Comparison of ENCODE assay signal across 18 mouse cellular contexts in the genomic region with DNA sequence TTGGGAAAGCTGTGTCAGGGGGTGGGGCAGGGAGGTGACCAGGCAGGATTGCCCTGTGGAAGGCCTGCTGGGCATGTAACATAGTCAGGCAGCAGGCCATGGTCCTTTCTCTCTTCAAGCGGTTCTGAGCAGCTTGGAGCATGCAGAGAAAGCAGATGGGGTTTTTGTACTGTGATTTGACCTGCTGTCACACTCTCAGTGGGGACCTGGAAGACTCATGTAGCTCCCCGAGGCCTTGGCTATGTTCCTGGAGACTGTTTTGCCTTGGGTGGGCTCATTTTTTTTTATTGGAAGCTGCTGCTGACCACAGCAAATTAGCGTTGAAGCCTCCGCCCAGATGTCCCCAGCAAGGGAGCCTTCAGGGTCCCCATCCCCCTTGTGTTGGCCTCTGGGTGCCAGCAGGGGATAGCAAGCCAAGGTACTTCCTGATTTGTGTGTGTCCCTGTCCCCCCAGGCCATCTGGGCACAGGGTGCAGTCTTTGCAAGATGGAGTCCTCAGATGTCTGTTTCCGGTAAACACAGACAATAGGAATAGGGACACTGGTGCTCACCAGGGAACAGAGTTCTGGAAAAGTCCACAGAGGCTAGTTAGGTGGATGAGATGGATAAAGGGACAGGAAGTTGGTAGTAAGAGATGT. TPM values are rescaled to one million over a fixed set of nuclear protein-coding genes. Genes with fewer than 3 reads are reported as not detected.
DNase-seq lines count a peak whose midpoint lies in the region; ATAC-seq and TF ChIP-seq lines count a peak whose summit lies in the region.
"Had no signal": no experiment of that assay in that cellular context is flagged by ENCODE, and none has a peak within 500 bp of the region (broad histone marks: within the 10 kb centered on the region; RNA-seq: fewer than 3 reads in every experiment).

No protein-coding gene starts in this region.

- H3K27me3 ChIP-seq in midbrain, embryonic 14.5 days (ENCODE audit: control insufficient read depth, insufficient read depth, low read length) = no peaks in the 10 kb centered on the region; the same call in 1 of the 2 replicates
- peaks cover 15% of the 10 kb centered on the region for H3K27me3 ChIP-seq in midbrain, embryonic 13.5 days
- H3K27me3 ChIP-seq in stomach, postnatal 0 days (ENCODE audit: control insufficient read depth, insufficient read depth, low read length) = no peaks in the 10 kb centered on the region
- H3K27me3 ChIP-seq: limb, embryonic 13.5 days had no signal

- H3K4me2 ChIP-seq in midbrain, embryonic 14.5 days (ENCODE audit: low read length) = no peak overlapping the region
- no peak overlapping the region for H3K4me2 ChIP-seq in midbrain, embryonic 13.5 days (replicated peaks)
- H3K4me2 ChIP-seq in stomach, postnatal 0 days (replicated peaks; ENCODE audit: low read depth) = no peak overlapping the region
- H3K4me2 ChIP-seq: limb, embryonic 13.5 days had no signal

- ATAC-seq in midbrain, embryonic 14.5 days (ENCODE audit: low FRiP score, low TSS enrichment) = no peak
- ATAC-seq in midbrain, embryonic 13.5 days = no peak
- ATAC-seq in stomach, postnatal 0 days (ENCODE audit: low FRiP score, low TSS enrichment) = no peak
- ATAC-seq: CD4-positive, CD25-positive, alpha-beta regulatory T cell, adult 4 months; midbrain, embryonic 16.5 days had no signal

- no peaks in the 10 kb centered on the region for H3K4me1 ChIP-seq in midbrain, embryonic 14.5 days (ENCODE audit: control insufficient read depth, insufficient read depth, low read length)
- peaks cover 7% of the 10 kb centered on the region; the same call in 1 of the 2 replicates for H3K4me1 ChIP-seq in midbrain, embryonic 13.5 days (replicated peaks)
- H3K4me1 ChIP-seq in stomach, postnatal 0 days (replicated peaks; ENCODE audit: control insufficient read depth, insufficient read depth) = no peaks in the 10 kb centered on the region

- WGBS in midbrain, embryonic 14.5 days = 55% methylated on average over 5 of the region's 5 CpGs
- WGBS in midbrain, embryonic 13.5 days = 60% methylated on average over 5 of the region's 5 CpGs
- 66% methylated on average over 5 of the region's 5 CpGs for WGBS in stomach, postnatal 0 days

- no peaks in the 10 kb centered on the region for H3K9me3 ChIP-seq in midbrain, embryonic 14.5 days (ENCODE audit: control insufficient read depth, low read length)
- no peaks in the 10 kb centered on the region for H3K9me3 ChIP-seq in midbrain, embryonic 13.5 days
- H3K9me3 ChIP-seq in stomach, postnatal 0 days (ENCODE audit: control insufficient read depth, low read length) = no peaks in the 10 kb centered on the region
- H3K9me3 ChIP-seq: limb, embryonic 13.5 days had no signal

- peak; percentile 25 for DNase-seq in midbrain, embryonic 14.5 days
- DNase-seq in cerebellum, adult 11-12 months = peak; percentile 98
- DNase-seq in cerebellum, postnatal 25 days = peak; percentile 92 to 94
- DNase-seq in stomach, postnatal 0 days (ENCODE audit: low spot score) = no peak
- DNase-seq in liver = no peak
- DNase-seq in embryo, embryonic 11 days = no peak
- DNase-seq: heart, postnatal 36 days; kidney, adult 18-20 months; kidney, postnatal 4 days; lung, adult 2 months; right cerebral cortex, adult 18-20 months; spleen, adult 18-20 months had no signal

- no peak for TF ChIP-seq EP300 in stomach, postnatal 0 days (optimal IDR thresholded peaks at IDR 0.05)

- H3K36me3 ChIP-seq in midbrain, embryonic 14.5 days (ENCODE audit: control insufficient read depth, insufficient read depth, low read length) = no peaks in the 10 kb centered on the region
- H3K36me3 ChIP-seq in midbrain, embryonic 13.5 days = no peaks in the 10 kb centered on the region
- no peaks in the 10 kb centered on the region for H3K36me3 ChIP-seq in stomach, postnatal 0 days (ENCODE audit: control insufficient read depth, insufficient read depth, low read length)
- H3K36me3 ChIP-seq: limb, embryonic 13.5 days had no signal

- no peak overlapping the region for H3K27ac ChIP-seq in midbrain, embryonic 14.5 days (replicated peaks; ENCODE audit: low read depth, low read length)
- H3K27ac ChIP-seq in midbrain, embryonic 13.5 days = no peak overlapping the region
- H3K27ac ChIP-seq in stomach, postnatal 0 days (replicated peaks) = no peak overlapping the region
- H3K27ac ChIP-seq: limb, embryonic 13.5 days; macrophage had no signal

- no peak overlapping the region for H3K9ac ChIP-seq in midbrain, embryonic 14.5 days (replicated peaks; ENCODE audit: low read length)
- H3K9ac ChIP-seq in midbrain, embryonic 13.5 days (replicated peaks) = no peak overlapping the region
- H3K9ac ChIP-seq in stomach, postnatal 0 days (ENCODE audit: low read length) = 0 out of 2 replicates have a peak overlapping the region, but pooled peaks have one; percentile 13
- H3K9ac ChIP-seq: limb, embryonic 13.5 days had no signal

- no peak for TF ChIP-seq CTCF in stomach, postnatal 0 days (IDR thresholded peaks at IDR 0.05; ENCODE audit: low read depth)

- H3K4me3 ChIP-seq in midbrain, embryonic 14.5 days (replicated peaks; ENCODE audit: low read depth, low read length) = no peak overlapping the region
- H3K4me3 ChIP-seq in midbrain, embryonic 13.5 days (replicated peaks) = no peak overlapping the region
- no peak overlapping the region for H3K4me3 ChIP-seq in stomach, postnatal 0 days (ENCODE audit: low read depth, low read length)
- H3K4me3 ChIP-seq: limb, embryonic 13.5 days had no signal

RNA-seq across cellular contexts. Expression of a gene that starts 13.9 kb away (rescaled TPM):
- 13.0 and 16.5 TPM in 2 replicates for polyA plus RNA-seq in midbrain, embryonic 14.5 days (2014; fragmentation: Nextera tagmentation; extraction: Ambion mirVana)
- 11.0 and 12.7 TPM in 2 replicates for polyA plus RNA-seq in midbrain, embryonic 13.5 days (2015; fragmentation: Nextera tagmentation; extraction: Ambion mirVana)
- polyA plus RNA-seq in stomach, postnatal 0 days (2015; fragmentation: Nextera tagmentation; extraction: Ambion mirVana) = 21.2 and 21.5 TPM in 2 replicates

RNA-seq across cellular contexts. Expression of a gene that starts 25.1 kb away (rescaled TPM):
- polyA plus RNA-seq in midbrain, embryonic 14.5 days (2014; fragmentation: Nextera tagmentation; extraction: Ambion mirVana) = 0.50 and 0.69 TPM in 2 replicates
- 0.31 and 0.42 TPM in 2 replicates for polyA plus RNA-seq in midbrain, embryonic 13.5 days (2015; fragmentation: Nextera tagmentation; extraction: Ambion mirVana)
- polyA plus RNA-seq in stomach, postnatal 0 days (2015; fragmentation: Nextera tagmentation; extraction: Ambion mirVana) = 0.91 and 1.1 TPM in 2 replicates
- polyA plus RNA-seq: CD4-positive, CD25-positive, alpha-beta regulatory T cell, adult 4 months; macrophage had no signal

RNA-seq across cellular contexts. Expression of a gene that starts 25.2 kb away (rescaled TPM):
- polyA plus RNA-seq in midbrain, embryonic 14.5 days (2014; fragmentation: Nextera tagmentation; extraction: Ambion mirVana) = not detected in 2 replicates
- not detected in 2 replicates for polyA plus RNA-seq in midbrain, embryonic 13.5 days (2015; fragmentation: Nextera tagmentation; extraction: Ambion mirVana)
- 0.11 TPM in 1 of 2 replicates, not detected in the other for polyA plus RNA-seq in stomach, postnatal 0 days (2015; fragmentation: Nextera tagmentation; extraction: Ambion mirVana)
- polyA plus RNA-seq: CD4-positive, CD25-positive, alpha-beta regulatory T cell, adult 4 months; limb, embryonic 13.5 days; lung, adult 2 months; macrophage; midbrain, embryonic 16.5 days had no signal

RNA-seq across cellular contexts. Expression of a gene that starts 34.9 kb away (rescaled TPM):
- not detected in 2 replicates for polyA plus RNA-seq in midbrain, embryonic 14.5 days (2014; fragmentation: Nextera tagmentation; extraction: Ambion mirVana)
- polyA plus RNA-seq in midbrain, embryonic 13.5 days (2015; fragmentation: Nextera tagmentation; extraction: Ambion mirVana) = not detected in 2 replicates
- polyA plus RNA-seq in stomach, postnatal 0 days (2015; fragmentation: Nextera tagmentation; extraction: Ambion mirVana) = not detected in 2 replicates
- polyA plus RNA-seq: CD4-positive, CD25-positive, alpha-beta regulatory T cell, adult 4 months; limb, embryonic 13.5 days; lung, adult 2 months; macrophage; midbrain, embryonic 16.5 days; neural tube, embryonic 14.5 days had no signal

RNA-seq across cellular contexts. Expression of a gene that starts 48.1 kb away (rescaled TPM):
- 1.5 and 1.9 TPM in 2 replicates for polyA plus RNA-seq in midbrain, embryonic 14.5 days (2014; fragmentation: Nextera tagmentation; extraction: Ambion mirVana)
- 1.8 and 2.2 TPM in 2 replicates for polyA plus RNA-seq in midbrain, embryonic 13.5 days (2015; fragmentation: Nextera tagmentation; extraction: Ambion mirVana)
- polyA plus RNA-seq in stomach, postnatal 0 days (2015; fragmentation: Nextera tagmentation; extraction: Ambion mirVana) = 1.3 and 1.7 TPM in 2 replicates
- polyA plus RNA-seq: CD4-positive, CD25-positive, alpha-beta regulatory T cell, adult 4 months; macrophage had no signal

Comparison
In these comparisons a context has a peak if more than half of its experiments do, and no peak if none do; other contexts are left out.
1. DNase-seq: peak in midbrain, embryonic 14.5 days (single experiment), cerebellum, adult 11-12 months (single experiment) and cerebellum, postnatal 25 days (2 of 2); none in stomach, postnatal 0 days (single experiment), liver (single experiment) and embryo, embryonic 11 days (single experiment).